Mouse (Mus musculus) cerebellum, adult 2 months (tissue): ENCODE results near the gene Zfand6. TPM values are rescaled to one million over a fixed set of nuclear protein-coding genes. Genes with fewer than 3 reads are reported as not detected.

Experiments used
- DNase-seq, 2 experiments: peaks; one replicate each; pipeline ENCODE4 v3.0.0; 2021
- H3K27ac ChIP-seq: fragments of 200-500 bp; 2 replicates; pipeline ENCODE4 v1.5.1; 2012; ENCODE audit warnings: low read length, control low read depth, inconsistent platforms; ENCODE audit not compliant: insufficient read depth
- H3K27me3 ChIP-seq: fragments of 200-500 bp; 2 replicates; pipeline ENCODE4 v1.6.1; 2012; ENCODE audit warnings: inconsistent platforms, mild to moderate bottlenecking, low read length, moderate library complexity; ENCODE audit not compliant: control insufficient read depth, insufficient read depth
- H3K4me1 ChIP-seq: fragments of 200-500 bp; 2 replicates; pipeline ENCODE4 v1.6.1; 2011; ENCODE audit warnings: low read length; ENCODE audit not compliant: control insufficient read depth, insufficient read depth
- H3K4me3 ChIP-seq: fragments of 200-500 bp; replicated peaks from 2 replicates; pipeline ENCODE3; 2011; ENCODE audit warnings: mild to moderate bottlenecking, low read depth, low read length, control low read depth; ENCODE audit not compliant: insufficient read depth
- CTCF ChIP-seq: fragments of 200-500 bp; IDR thresholded peaks from 2 replicates; pipeline ENCODE4 v1.5.1; 2011; ENCODE audit warnings: low read depth, mild to moderate bottlenecking, control low read depth, low read length, moderate library complexity, borderline replicate concordance; ENCODE audit not compliant: insufficient read depth
- POLR2A ChIP-seq: fragments of 200-500 bp; IDR thresholded peaks from 2 replicates; pipeline ENCODE4 v1.6.1; 2011; ENCODE audit warnings: low read length, control low read depth, borderline replicate concordance; ENCODE audit not compliant: insufficient read depth
- WGBS: fragments of 180-500 bp; shearing (Covaris S2); methylation state at CpG from one replicate; pipeline ENCODE4 v1.1.7; 2018; 5-methylcytosine and 5-hydroxymethylcytosine counted together
- polyA plus RNA-seq: library from polyadenylated mRNA; depleted of rRNA; stranded (reverse); fragments of >200 nt; gene quantifications from 2 replicates; pipeline ENCODE4 v1.2.3, GENCODE M21; 2012; rRNA removed

The Zfand6 gene
- polyA plus RNA-seq, 1 experiment: 88.9 TPM

DNA sequence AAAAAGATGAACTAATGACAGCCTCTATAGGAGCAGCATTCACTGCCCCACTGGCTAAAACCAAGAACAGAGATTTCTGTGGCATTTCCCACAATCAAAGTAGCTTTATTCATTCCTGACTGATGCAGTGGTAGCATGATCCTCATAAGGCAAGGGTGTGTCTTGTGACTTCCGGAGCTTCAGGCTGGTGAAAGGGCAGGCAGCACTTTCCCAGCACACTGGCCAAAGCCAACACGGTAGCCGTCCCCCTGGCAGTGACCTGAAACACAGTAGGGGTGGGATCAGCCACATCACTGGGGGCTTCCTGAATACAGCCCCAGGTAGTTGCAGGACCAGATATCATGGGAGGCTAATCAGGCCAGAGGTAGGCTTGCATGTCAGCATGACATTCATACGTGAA lies 104.7 kb downstream of the Zfand6 start:
- no peak for DNase-seq

DNA sequence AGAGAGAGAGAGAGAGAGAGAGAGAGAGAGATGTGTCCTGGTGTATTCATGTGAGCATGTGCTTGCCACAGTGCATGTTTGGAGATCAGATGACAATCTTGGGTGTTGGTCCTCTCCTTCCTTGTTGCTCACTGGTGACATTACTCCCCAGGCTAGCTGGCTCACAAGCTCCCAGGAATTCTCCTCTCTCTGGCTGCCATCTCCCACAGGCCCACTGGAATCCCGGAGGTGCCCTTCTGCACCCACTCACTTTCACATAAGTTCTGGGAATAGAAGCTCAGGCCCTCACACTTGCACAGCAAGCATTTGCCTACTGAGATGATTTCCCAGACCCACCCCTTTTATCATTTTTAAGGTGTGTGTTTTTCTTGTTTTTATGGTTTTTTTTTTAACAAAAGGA lies 110.0 kb downstream of the Zfand6 start:
- Histone ChIP-seq H3K4me3 (no peak overlapping the region), H3K4me1 (no peaks in the 10 kb centered on the region; the same call in 1 of the 2 replicates), H3K27ac (no peak overlapping the region), H3K27me3 (no peaks in the 10 kb centered on the region)
- DNase-seq: no peak
- TF ChIP-seq POLR2A (no peak), CTCF (no peak)
- 95% methylated on average over 1 of the region's 1 CpGs for WGBS

More for the DNA sequence above, 104.7 kb downstream of the Zfand6 start:
- H3K27ac ChIP-seq: no peak overlapping the region
- H3K4me1 ChIP-seq: no peaks in the 10 kb centered on the region
- no peak overlapping the region for H3K4me3 ChIP-seq
- H3K27me3 ChIP-seq: no peaks in the 10 kb centered on the region
- TF ChIP-seq CTCF (no peak), POLR2A (no peak)
- WGBS: 84% methylated on average over 4 of the region's 4 CpGs

DNA sequence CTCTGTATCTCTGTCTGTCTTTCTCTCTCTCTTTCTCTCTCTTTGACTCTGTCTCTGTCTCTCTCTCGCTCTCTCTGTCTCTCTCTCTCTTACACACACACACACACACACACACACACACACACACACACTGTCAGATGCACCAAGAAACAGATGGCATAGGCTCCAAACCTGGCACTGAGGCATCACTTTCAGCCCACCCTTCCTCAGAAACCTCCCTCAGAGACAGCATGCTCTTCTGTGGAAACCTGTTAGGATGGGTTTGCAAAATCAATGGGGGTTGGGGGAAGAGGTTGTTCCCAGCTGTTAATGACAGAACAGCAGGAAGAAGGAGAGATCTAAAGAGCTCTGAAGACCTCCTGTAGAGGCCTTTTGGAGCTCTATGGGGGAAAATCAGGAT lies 110.9 kb downstream of the Zfand6 start:
- Histone ChIP-seq H3K4me3 (no peak overlapping the region), H3K27me3 (no peaks in the 10 kb centered on the region), H3K4me1 (no peaks in the 10 kb centered on the region; the same call in 1 of the 2 replicates), H3K27ac (no peak overlapping the region)
- no peak for DNase-seq
- WGBS: 67% methylated on average over 1 of the region's 1 CpGs
- no peak for TF ChIP-seq POLR2A
- no peak for TF ChIP-seq CTCF

DNA sequence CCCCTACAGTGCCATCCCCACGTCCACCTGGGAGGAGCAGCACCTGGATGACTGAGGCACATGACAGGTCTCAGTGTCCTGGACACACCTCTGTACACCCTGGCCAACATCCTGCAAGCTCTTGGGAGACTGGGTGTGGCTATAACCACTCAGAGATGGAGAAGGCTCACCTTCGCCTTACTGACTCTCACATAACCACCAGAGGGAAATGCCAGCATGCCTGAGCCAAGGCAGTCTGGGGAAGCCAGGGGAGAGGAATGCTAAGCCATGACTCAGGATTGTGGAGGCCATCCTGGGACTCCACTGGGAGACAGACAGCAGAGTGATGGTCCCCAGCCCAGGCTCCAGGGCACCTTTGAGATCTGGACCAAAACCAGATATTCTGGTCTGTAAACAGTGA lies 112.7 kb downstream of the Zfand6 start:
- WGBS: 50% methylated on average over 2 of the region's 2 CpGs
- DNase-seq: no peak
- Histone ChIP-seq H3K27ac (no peak overlapping the region), H3K4me3 (no peak overlapping the region), H3K27me3 (no peaks in the 10 kb centered on the region), H3K4me1 (no peaks in the 10 kb centered on the region; the same call in 1 of the 2 replicates)
- no peak for TF ChIP-seq POLR2A
- TF ChIP-seq CTCF: no peak

DNA sequence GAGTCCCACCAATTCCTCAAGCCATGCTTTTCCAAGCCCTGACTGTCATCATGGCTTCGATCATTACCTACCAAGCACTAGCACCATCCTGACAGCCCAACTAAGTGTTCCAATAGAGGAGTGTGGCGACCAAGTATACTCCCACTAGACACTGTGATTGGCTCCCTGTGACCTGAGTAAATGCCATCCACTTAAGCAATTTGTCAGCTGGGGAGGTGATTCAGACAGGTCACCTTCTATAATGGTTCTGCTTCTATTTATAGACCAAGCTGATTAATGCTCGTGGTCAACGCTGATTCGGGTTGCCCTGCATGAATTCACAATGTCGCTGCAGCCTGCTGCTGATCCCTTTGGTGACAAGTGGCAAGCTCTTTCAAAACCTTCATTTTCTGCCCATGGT lies 123.6 kb downstream of the Zfand6 start:
- WGBS: 67% methylated on average over 6 of the region's 6 CpGs
- TF ChIP-seq CTCF (no peak), POLR2A (no peak)
- Histone ChIP-seq H3K4me1 (no peaks in the 10 kb centered on the region), H3K4me3 (no peak overlapping the region), H3K27me3 (no peaks in the 10 kb centered on the region), H3K27ac (no peak overlapping the region)
- DNase-seq: no peak

GRCm38 (mm10) chr7:84564236-84564635 lies 125.5 kb downstream of the Zfand6 start:
- Histone ChIP-seq H3K27ac (no peak overlapping the region), H3K4me1 (no peaks in the 10 kb centered on the region), H3K4me3 (no peak overlapping the region), H3K27me3 (no peaks in the 10 kb centered on the region)
- DNase-seq: no peak
- 56% methylated on average over 3 of the region's 3 CpGs for WGBS
- TF ChIP-seq POLR2A (no peak), CTCF (no peak)

Other genes with a start within 250 kb of the Zfand6 start
- gene Gm2115, start 161.0 kb downstream of the Zfand6 start, polyA plus RNA-seq: 12.5 and 13.6 TPM in 2 replicates
- 52.7 and 53.9 TPM in 2 replicates for gene Fah, start 83.2 kb downstream of the Zfand6 start, polyA plus RNA-seq
- gene Olfr291, start 163.6 kb upstream of the Zfand6 start, polyA plus RNA-seq: not detected in 2 replicates